Mouse (Mus musculus): ENCODE data around the gene Kif3b.
"Not testable (repeated sequence)": the region's sequence is repeated elsewhere in the genome, so short reads cannot be mapped to it uniquely, and the experiment has no call there.

DNA sequence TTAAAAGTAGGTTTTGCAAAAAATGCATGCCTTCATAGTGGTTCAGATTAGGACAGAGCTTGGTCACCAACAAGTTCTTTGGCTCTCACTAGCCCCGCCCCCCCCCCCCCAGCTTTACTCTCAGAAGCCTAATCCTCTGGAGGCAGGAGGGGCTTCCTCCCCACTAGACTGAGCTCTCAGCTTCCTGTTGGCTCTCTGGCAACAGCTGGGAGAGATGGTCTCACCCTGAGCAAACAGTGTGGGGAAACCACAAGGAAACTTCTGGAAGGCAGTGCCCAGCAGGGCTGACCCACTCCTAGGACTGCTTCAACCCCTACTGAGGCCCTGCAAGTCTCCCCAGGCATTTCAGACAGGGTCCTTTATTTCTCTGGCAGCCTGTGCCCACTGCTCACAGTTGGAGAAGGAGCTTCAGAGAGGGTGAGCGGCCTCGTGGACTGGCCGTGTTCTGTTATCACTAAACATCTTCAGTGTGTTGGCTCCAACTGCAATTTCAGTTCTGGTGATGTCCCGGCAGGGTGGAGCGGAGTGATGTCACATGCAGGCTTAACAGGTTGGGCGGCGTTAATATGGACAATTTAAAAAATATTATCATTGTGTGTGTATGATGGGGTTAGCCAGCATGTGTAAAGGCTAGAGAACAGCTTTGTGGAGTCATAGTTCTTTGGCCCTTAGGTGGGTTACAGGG lies 20.8 kb upstream of the Kif3b start:
- not testable (repeated sequence) for TF ChIP-seq CTCF (conservative IDR thresholded peaks at IDR 0.05; ENCODE audit: low read length); POU5F1 (IDR thresholded peaks at IDR 0.05; ENCODE audit: borderline replicate concordance, low read length); NANOG (IDR thresholded peaks at IDR 0.05; ENCODE audit: borderline replicate concordance, low read length)

Data from E14TG2a.4 (cell line).